Mouse (Mus musculus) lung, adult 2 months (tissue): ENCODE data around the gene Hipk4.

Experiments
- CTCF ChIP-seq: fragments of 200-500 bp; IDR thresholded peaks from 2 replicates; pipeline ENCODE4 v1.5.1; 2011; ENCODE audit warnings: mild to moderate bottlenecking, low read length, control low read depth; ENCODE audit not compliant: insufficient read depth
- POLR2A ChIP-seq: fragments of 200-500 bp; IDR thresholded peaks from 2 replicates; pipeline ENCODE4 v1.6.1; 2011; ENCODE audit warnings: low read depth, mild to moderate bottlenecking, control low read depth, low read length, borderline replicate concordance; ENCODE audit errors: extremely low read depth

GRCm38 (mm10) chr7:27490543-27491329 lies 32.3 kb upstream of the Hipk4 start:
- TF ChIP-seq CTCF (peak; percentile 46), POLR2A (peak; percentile 79; the same call in 1 of the 2 replicates)
